Mouse (Mus musculus) frontal cortex, adult 2 months (tissue): ENCODE measurements around the gene Gm17409. TPM values are rescaled to one million over a fixed set of nuclear protein-coding genes. Genes with fewer than 3 reads are reported as not detected.

Source experiments
- polyA plus RNA-seq: library from polyadenylated mRNA; depleted of rRNA; stranded (reverse); fragments of >200 nt; gene quantifications from 2 replicates; pipeline ENCODE4 v1.2.3, GENCODE M21; 2012; rRNA removed

The Gm17409 gene
- polyA plus RNA-seq, 1 experiment = not detected

Other genes starting within 250 kb of the Gm17409 start
- gene Acvr1c, start 112.2 kb upstream of the Gm17409 start, polyA plus RNA-seq = 4.5 and 5.0 TPM in 2 replicates
- 31.6 and 34.4 TPM in 2 replicates for gene Acvr1, start 97.0 kb downstream of the Gm17409 start, polyA plus RNA-seq
- gene Upp2, start 97.2 kb downstream of the Gm17409 start, polyA plus RNA-seq = 41.0 and 43.3 TPM in 2 replicates